12 mouse cellular contexts compared by ENCODE assay signal in genomic region chr19:36922015-36922414, GRCm38 (mm10). TPM values are rescaled to one million over a fixed set of nuclear protein-coding genes. Genes with fewer than 3 reads are reported as not detected.
DNase-seq lines count a peak whose midpoint lies in the region; ATAC-seq and TF ChIP-seq lines count a peak whose summit lies in the region.
"Had no signal": no experiment of that assay in that cellular context is flagged by ENCODE, and none has a peak within 500 bp of the region (broad histone marks: within the 10 kb centered on the region; RNA-seq: fewer than 3 reads in every experiment).

No protein-coding gene starts in this region.

- TF ChIP-seq RAD21 in MEL (IDR thresholded peaks at IDR 0.05; ENCODE audit: low read depth, low read length), result peak; percentile 78

- H3K4me1 ChIP-seq in MEL (ENCODE audit: control insufficient read depth in 1 of 2, insufficient read depth in 2 of 2, low read length in 2 of 2), result peaks cover 0 to 3% of the 10 kb centered on the region in 2 experiments; a peak in 1 of 4 replicates
- H3K4me1 ChIP-seq in lung, postnatal 0 days (ENCODE audit: insufficient read depth, low read depth, low read length), result peaks cover 4% of the 10 kb centered on the region; the same call in 1 of the 2 replicates

- no peak for TF ChIP-seq EP300 in MEL (IDR thresholded peaks at IDR 0.05; ENCODE audit: low read depth in 1 of 2, low read length in 2 of 2)
- TF ChIP-seq EP300 in lung, postnatal 0 days (IDR thresholded peaks at IDR 0.05), result no peak

- H3K4me3 ChIP-seq in layer of hippocampus, adult 2 months, result no peak overlapping the region
- no peak overlapping the region for H3K4me3 ChIP-seq in MEL (ENCODE audit: control insufficient read depth in 1 of 2, insufficient read depth in 1 of 2, low read depth in 2 of 2, low read length in 2 of 2)
- H3K4me3 ChIP-seq in lung, postnatal 0 days (ENCODE audit: low read depth, low read length), result no peak overlapping the region
- H3K4me3 ChIP-seq: embryonic facial prominence, embryonic 13.5 days; midbrain, embryonic 15.5 days had no signal

- peak; percentile 78 for TF ChIP-seq CTCF in layer of hippocampus, adult 2 months (conservative IDR thresholded peaks at IDR 0.05)
- peak in 1 of 3 experiments; percentile 73; a peak in 3 of 6 replicates for TF ChIP-seq CTCF in MEL (IDR thresholded peaks at IDR 0.05 in 2 of 3, conservative IDR thresholded peaks at IDR 0.05 in 1 of 3; ENCODE audit: control insufficient read depth in 1 of 3, insufficient read depth in 1 of 3, low read depth in 2 of 3, low read length in 3 of 3, poor library complexity in 1 of 3, severe bottlenecking in 1 of 3)
- peak; percentile 61 for TF ChIP-seq CTCF in lung, postnatal 0 days (IDR thresholded peaks at IDR 0.05)

- no peak overlapping the region for H3K9ac ChIP-seq in MEL (ENCODE audit: control insufficient read depth, low read depth, low read length, poor library complexity, severe bottlenecking)
- no peak overlapping the region for H3K9ac ChIP-seq in lung, postnatal 0 days (replicated peaks; ENCODE audit: low read depth)
- H3K9ac ChIP-seq: embryonic facial prominence, embryonic 13.5 days; midbrain, embryonic 15.5 days had no signal

- H3K36me3 ChIP-seq in MEL (ENCODE audit: control insufficient read depth in 1 of 2, insufficient read depth in 2 of 2, low read length in 2 of 2), result peaks cover 0 to 13% of the 10 kb centered on the region in 2 experiments; a peak in 2 of 4 replicates
- H3K36me3 ChIP-seq in lung, postnatal 0 days (ENCODE audit: insufficient read depth, low read length), result no peaks in the 10 kb centered on the region
- H3K36me3 ChIP-seq: embryonic facial prominence, embryonic 13.5 days; midbrain, embryonic 15.5 days had no signal

- ATAC-seq in lung, postnatal 0 days, result no peak
- ATAC-seq: midbrain, embryonic 15.5 days had no signal

- no peak overlapping the region for H3K27ac ChIP-seq in layer of hippocampus, adult 2 months
- no peak overlapping the region for H3K27ac ChIP-seq in MEL (ENCODE audit: control insufficient read depth, low read depth, low read length)
- H3K27ac ChIP-seq in lung, postnatal 0 days (ENCODE audit: low read length), result peak overlapping the region; percentile 85; the same call in 1 of the 2 replicates
- H3K27ac ChIP-seq: embryonic facial prominence, embryonic 13.5 days; midbrain, embryonic 15.5 days had no signal

- H3K9me3 ChIP-seq in MEL (replicated peaks; ENCODE audit: insufficient read depth, low read length), result no peaks in the 10 kb centered on the region
- H3K9me3 ChIP-seq in lung, postnatal 0 days (ENCODE audit: low read length), result no peaks in the 10 kb centered on the region
- H3K9me3 ChIP-seq: embryonic facial prominence, embryonic 13.5 days; midbrain, embryonic 15.5 days had no signal

- peak; percentile 76 for DNase-seq in cerebellum, adult 9-10 months
- DNase-seq in cerebellum, adult 9-11 months, result no peak
- no peak for DNase-seq in layer of hippocampus, adult 2 months (ENCODE audit: low spot score in 2 of 2)
- DNase-seq in layer of hippocampus, postnatal 25 days (ENCODE audit: extremely low spot score in 1 of 2, low spot score in 1 of 2), result no peak
- DNase-seq in MEL (ENCODE audit: low read depth, low spot score), result peak; percentile 70
- peak; percentile 81 for DNase-seq in lung, postnatal 0 days (ENCODE audit: low spot score)
- no peak for DNase-seq in right cerebral cortex, postnatal 14 days
- DNase-seq in spleen, adult 12 weeks (ENCODE audit: low spot score), result no peak
- DNase-seq: gastrocnemius, postnatal 25 days; thymus, adult 18-20 months had no signal

- no peaks in the 10 kb centered on the region for H3K27me3 ChIP-seq in MEL (ENCODE audit: control insufficient read depth in 1 of 2, insufficient read depth in 2 of 2, low read length in 2 of 2)
- no peaks in the 10 kb centered on the region for H3K27me3 ChIP-seq in lung, postnatal 0 days (replicated peaks; ENCODE audit: insufficient read depth, low read length)
- H3K27me3 ChIP-seq: embryonic facial prominence, embryonic 13.5 days; midbrain, embryonic 15.5 days had no signal

- H3K79me2 ChIP-seq in MEL (ENCODE audit: control insufficient read depth, insufficient read depth, low read length, poor library complexity), result peaks cover 23% of the 10 kb centered on the region

- H3K4me2 ChIP-seq in lung, postnatal 0 days (replicated peaks; ENCODE audit: low read depth, low read length), result no peak overlapping the region
- H3K4me2 ChIP-seq: embryonic facial prominence, embryonic 13.5 days; midbrain, embryonic 15.5 days had no signal

- TF ChIP-seq POLR2A in MEL (IDR thresholded peaks at IDR 0.05; ENCODE audit: control insufficient read depth in 1 of 2, insufficient read depth in 1 of 2, low read depth in 1 of 2, low read length in 2 of 2, poor library complexity in 1 of 2), result no peak

- WGBS in lung, postnatal 0 days, result 16% methylated on average over 2 of the region's 2 CpGs

TF ChIP-seq in MEL, 35 proteins besides CTCF, POLR2A, EP300 and RAD21:
- TF ChIP-seq GATA1 (IDR thresholded peaks at IDR 0.05; ENCODE audit: low read depth, low read length) (peak; percentile 64), ZNF384 (IDR thresholded peaks at IDR 0.05; ENCODE audit: low read depth, low read length) (peak; percentile 12; the same call in 1 of the 2 replicates), BHLHE40 (IDR thresholded peaks at IDR 0.05; ENCODE audit: borderline replicate concordance, low read depth, low read length) (no peak), SMC3 (IDR thresholded peaks at IDR 0.05; ENCODE audit: low read depth, low read length) (peak; percentile 71), ZC3H11A (IDR thresholded peaks at IDR 0.05; ENCODE audit: low read depth, low read length) (peak; percentile 70), ETS1 (IDR thresholded peaks at IDR 0.05; ENCODE audit: low read depth, low read length) (0 out of 2 replicates have a peak, but pooled peaks have one; percentile 6), CHD1 (IDR thresholded peaks at IDR 0.05; ENCODE audit: low read depth, low read length) (no peak), SIN3A (IDR thresholded peaks at IDR 0.05; ENCODE audit: low read length) (peak; percentile 60; the same call in 1 of the 2 replicates)

RNA-seq across cellular contexts. Expression of gene Fgfbp3, which starts 2.6 kb away (rescaled TPM):
- 1 to 10 TPM; 6.9 to 9.0 TPM for total RNA-seq in layer of hippocampus, adult 2 months (2021)
- total RNA-seq in layer of hippocampus, postnatal 25 days (2021), result 1 to 10 TPM; 6.5 to 7.4 TPM
- total RNA-seq in MEL (2012; rRNA removed), result 2.6 and 2.7 TPM in 2 replicates
- 10 to 100 TPM in 1 of 2 experiments, not detected in 1; 10.0 TPM for polyA plus RNA-seq in MEL (2012; ENCODE audit: insufficient read depth in 1 of 2, insufficient read length in 2 of 2, low read depth in 1 of 2, low replicate concordance in 2 of 2, missing spikeins in 1 of 2)
- 7.6 and 8.2 TPM in 2 replicates for polyA plus RNA-seq in lung, postnatal 0 days (2015; fragmentation: Nextera tagmentation; extraction: Ambion mirVana)

RNA-seq across cellular contexts. Expression of gene Btaf1, which starts 3.9 kb away (rescaled TPM):
- 10 to 100 TPM; 23.9 to 33.4 TPM for total RNA-seq in layer of hippocampus, adult 2 months (2021)
- total RNA-seq in layer of hippocampus, postnatal 25 days (2021), result 10 to 100 TPM; 21.2 to 22.4 TPM
- total RNA-seq in MEL (2012; rRNA removed), result 69.5 and 75.3 TPM in 2 replicates
- 10 to 100 TPM; 40.1 to 46.1 TPM for polyA plus RNA-seq in MEL (2012; ENCODE audit: insufficient read depth in 1 of 2, insufficient read length in 2 of 2, low read depth in 1 of 2, low replicate concordance in 2 of 2, missing spikeins in 1 of 2)
- polyA plus RNA-seq in lung, postnatal 0 days (2015; fragmentation: Nextera tagmentation; extraction: Ambion mirVana), result 6.4 and 7.2 TPM in 2 replicates

Comparison
In these comparisons a context has a peak if more than half of its experiments do, and no peak if none do; other contexts are left out.
1. DNase-seq: peak in cerebellum, adult 9-10 months (single experiment), MEL (single experiment) and lung, postnatal 0 days (single experiment); none in cerebellum, adult 9-11 months (single experiment), layer of hippocampus, adult 2 months (0 of 2), layer of hippocampus, postnatal 25 days (0 of 2), right cerebral cortex, postnatal 14 days (single experiment) and spleen, adult 12 weeks (single experiment).